Mouse (Mus musculus) embryonic facial prominence, embryonic 12.5 days (tissue): ENCODE results near the gene Olfr432. TPM values are rescaled to one million over a fixed set of nuclear protein-coding genes. Genes with fewer than 3 reads are reported as not detected.

Experiments used
- ATAC-seq: fragments of 200-750 bp; cut with Nextera tagmentation; 2 replicates; pipeline ENCODE4 v1.8.0; 2017; ENCODE audit not compliant: insufficient number of reproducible peaks, insufficient read depth, low FRiP score, low TSS enrichment
- H3K27ac ChIP-seq: fragments of 300-500 bp; sonication (generic); 2 replicates; pipeline ENCODE4 v1.5.1; 2016; ENCODE audit warnings: mild to moderate bottlenecking
- H3K27me3 ChIP-seq: fragments of 300-500 bp; sonication (generic); 2 replicates; pipeline ENCODE4 v1.6.1; 2016; ENCODE audit warnings: mild to moderate bottlenecking, moderate library complexity
- H3K36me3 ChIP-seq: fragments of 300-500 bp; sonication (generic); 2 replicates; pipeline ENCODE4 v1.6.1; 2016; ENCODE audit warnings: mild to moderate bottlenecking
- H3K4me1 ChIP-seq: fragments of 300-500 bp; sonication (generic); 2 replicates; pipeline ENCODE4 v1.6.1; 2016
- H3K4me2 ChIP-seq: fragments of 300-500 bp; sonication (generic); replicated peaks from 2 replicates; pipeline ENCODE4 v1.6.1; 2016; ENCODE audit warnings: mild to moderate bottlenecking, moderate library complexity
- H3K4me3 ChIP-seq: fragments of 300-500 bp; sonication (generic); 2 replicates; pipeline ENCODE4 v1.5.1; 2016; ENCODE audit warnings: mild to moderate bottlenecking
- H3K9ac ChIP-seq: fragments of 300-500 bp; sonication (generic); 2 replicates; pipeline ENCODE4 v1.6.1; 2016; ENCODE audit warnings: mild to moderate bottlenecking, moderate library complexity
- H3K9me3 ChIP-seq: fragments of 300-500 bp; sonication (generic); 2 replicates; pipeline ENCODE4 v1.6.1; 2016; ENCODE audit warnings: mild to moderate bottlenecking, moderate library complexity
- WGBS: fragments of 180-500 bp; shearing (Covaris S2); methylation state at CpG from one replicate; pipeline ENCODE4 v1.1.7; 2016; 5-methylcytosine and 5-hydroxymethylcytosine counted together
- polyA plus RNA-seq: library from polyadenylated mRNA; unstranded; fragments of >200 nt; fragmentation: Nextera tagmentation; extraction: Ambion mirVana; gene quantifications from 2 replicates; pipeline ENCODE4 v1.2.1, GENCODE M21; 2016

The Olfr432 gene
- polyA plus RNA-seq, 1 experiment from 2014 or later: not detected

DNA sequence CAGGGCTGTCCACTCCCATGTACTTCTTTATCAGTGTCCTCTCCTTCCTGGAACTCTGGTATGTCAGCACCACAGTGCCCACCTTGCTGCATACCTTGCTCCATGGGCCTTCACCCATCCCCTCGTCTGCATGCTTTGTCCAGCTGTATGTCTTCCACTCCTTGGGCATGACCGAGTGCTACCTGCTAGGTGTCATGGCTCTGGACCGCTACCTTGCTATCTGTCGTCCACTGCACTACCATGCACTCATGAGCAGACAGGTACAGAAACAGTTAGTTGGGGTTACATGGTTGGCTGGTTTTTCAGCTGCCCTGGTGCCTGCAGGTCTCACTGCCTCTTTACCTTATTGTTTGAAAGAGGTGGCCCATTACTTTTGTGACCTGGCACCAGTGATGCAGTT lies 1.5 kb downstream of the Olfr432 start:
- H3K4me2 ChIP-seq: no peak overlapping the region
- H3K4me3 ChIP-seq: no peak overlapping the region
- H3K27me3 ChIP-seq: no peaks in the 10 kb centered on the region
- no peaks in the 10 kb centered on the region for H3K4me1 ChIP-seq
- H3K27ac ChIP-seq: no peak overlapping the region
- WGBS: 91% methylated on average over 4 of the region's 4 CpGs
- H3K9ac ChIP-seq: no peak overlapping the region
- H3K36me3 ChIP-seq: no peaks in the 10 kb centered on the region
- ATAC-seq: no peak
- H3K9me3 ChIP-seq: no peaks in the 10 kb centered on the region

DNA sequence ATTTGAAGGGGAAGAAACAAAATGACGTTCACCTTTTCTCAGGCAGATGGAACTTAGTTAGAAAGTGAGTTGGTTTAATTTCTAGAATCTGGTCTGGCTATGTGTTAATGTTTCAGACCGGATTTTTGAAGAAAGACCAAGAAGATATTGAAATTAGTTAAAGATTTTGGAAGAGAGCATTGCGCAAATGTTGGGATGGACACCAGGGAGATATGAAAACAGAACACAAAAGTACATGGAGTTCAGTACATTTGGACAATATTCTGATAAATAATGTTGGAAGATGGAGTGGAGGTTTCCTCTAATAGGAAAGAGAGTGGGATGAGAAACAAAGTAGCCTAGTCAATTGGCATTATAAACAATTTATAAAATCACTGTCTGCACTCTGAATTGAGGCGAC lies 2.5 kb downstream of the Olfr432 start:
- ATAC-seq: no peak
- 78% methylated on average over 4 of the region's 4 CpGs for WGBS
- H3K27me3 ChIP-seq: no peaks in the 10 kb centered on the region
- H3K4me3 ChIP-seq: no peak overlapping the region
- H3K9ac ChIP-seq: no peak overlapping the region
- no peak overlapping the region for H3K4me2 ChIP-seq
- no peaks in the 10 kb centered on the region for H3K9me3 ChIP-seq
- no peak overlapping the region for H3K27ac ChIP-seq
- H3K36me3 ChIP-seq: no peaks in the 10 kb centered on the region
- no peaks in the 10 kb centered on the region for H3K4me1 ChIP-seq

DNA sequence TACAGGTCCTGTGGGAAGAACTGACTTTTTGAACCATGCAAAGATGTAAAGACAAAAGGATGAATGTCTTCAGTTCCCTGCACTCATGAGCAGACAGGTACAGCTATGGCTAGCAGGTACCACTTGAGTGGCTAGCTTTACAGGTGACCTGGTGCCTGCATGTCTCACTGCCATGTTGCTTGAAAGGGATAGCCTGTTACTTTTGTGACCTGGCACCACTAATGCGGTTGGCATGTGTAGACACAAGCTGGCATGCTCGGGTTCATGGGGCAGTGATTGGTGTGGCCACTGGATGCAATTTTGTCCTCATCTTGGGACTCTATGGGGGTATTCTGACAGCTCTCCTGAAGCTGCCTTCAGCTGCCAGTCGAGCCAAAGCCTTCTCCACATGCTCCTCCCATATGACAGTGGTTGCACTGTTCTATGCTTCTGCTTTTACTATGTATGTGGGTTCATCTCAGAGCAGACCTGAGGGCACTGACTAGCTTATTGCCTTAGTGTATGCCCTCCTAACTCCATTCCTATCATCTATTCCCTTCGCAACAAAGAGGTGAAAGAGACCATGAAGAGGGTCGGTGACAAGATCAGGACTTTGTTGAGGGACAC lies 3.0 kb downstream of the Olfr432 start:
- 79% methylated on average over 5 of the region's 5 CpGs for WGBS
- ATAC-seq: no peak
- H3K4me2 ChIP-seq: no peak overlapping the region
- no peaks in the 10 kb centered on the region for H3K36me3 ChIP-seq
- no peaks in the 10 kb centered on the region for H3K4me1 ChIP-seq
- no peak overlapping the region for H3K9ac ChIP-seq
- H3K27ac ChIP-seq: no peak overlapping the region
- no peaks in the 10 kb centered on the region for H3K27me3 ChIP-seq
- no peak overlapping the region for H3K4me3 ChIP-seq
- no peaks in the 10 kb centered on the region for H3K9me3 ChIP-seq

DNA sequence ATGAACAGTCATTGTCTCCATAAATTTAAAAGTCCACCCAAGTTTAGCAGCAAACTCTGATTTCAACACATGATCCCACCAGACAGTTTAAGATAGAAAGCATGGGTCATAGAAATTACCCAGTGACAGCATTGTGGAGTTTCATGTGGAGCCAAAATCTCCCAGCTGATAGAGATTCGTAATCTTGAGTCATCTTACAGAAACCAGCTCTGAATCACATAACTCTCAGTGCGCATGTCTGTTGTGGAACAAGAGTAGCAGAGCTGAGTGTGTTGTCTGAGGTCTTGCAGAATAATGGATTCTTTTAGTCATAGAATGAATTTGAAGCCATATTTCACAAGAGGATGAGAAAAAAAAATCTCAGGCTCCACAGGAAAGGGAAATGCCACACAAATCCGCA lies 4.0 kb downstream of the Olfr432 start:
- ATAC-seq: no peak
- no peaks in the 10 kb centered on the region for H3K4me1 ChIP-seq
- 81% methylated on average over 3 of the region's 3 CpGs for WGBS

DNA sequence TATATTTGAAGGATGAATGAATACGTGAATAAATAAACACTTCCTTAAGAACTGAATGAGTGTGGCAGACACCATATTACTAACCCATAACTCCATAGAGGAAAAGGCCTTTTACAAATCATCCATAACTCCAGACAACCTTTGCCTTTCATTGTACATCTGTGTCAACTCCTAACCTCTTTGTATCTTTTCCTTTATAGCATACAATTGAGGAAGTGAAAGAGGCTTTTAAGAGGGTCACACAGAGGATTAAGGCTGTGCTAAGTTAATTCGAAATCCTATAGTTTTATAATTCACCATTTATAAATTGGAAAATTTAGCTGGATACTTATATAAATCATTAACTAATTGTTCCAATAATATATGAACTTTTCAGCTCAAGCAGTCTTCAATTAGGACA lies 6.2 kb downstream of the Olfr432 start:
- no peak overlapping the region for H3K4me3 ChIP-seq
- ATAC-seq: no peak
- no peaks in the 10 kb centered on the region for H3K9me3 ChIP-seq
- no peaks in the 10 kb centered on the region for H3K27me3 ChIP-seq
- H3K4me2 ChIP-seq: no peak overlapping the region
- no peaks in the 10 kb centered on the region for H3K4me1 ChIP-seq
- no peak overlapping the region for H3K27ac ChIP-seq
- H3K36me3 ChIP-seq: no peaks in the 10 kb centered on the region
- WGBS: 75% methylated on average over 2 of the region's 2 CpGs
- no peak overlapping the region for H3K9ac ChIP-seq

More for the DNA sequence above, 4.0 kb downstream of the Olfr432 start:
- H3K36me3 ChIP-seq: no peaks in the 10 kb centered on the region
- H3K27ac ChIP-seq: no peak overlapping the region
- H3K9ac ChIP-seq: no peak overlapping the region
- no peak overlapping the region for H3K4me3 ChIP-seq
- H3K9me3 ChIP-seq: no peaks in the 10 kb centered on the region
- no peak overlapping the region for H3K4me2 ChIP-seq
- H3K27me3 ChIP-seq: no peaks in the 10 kb centered on the region

DNA sequence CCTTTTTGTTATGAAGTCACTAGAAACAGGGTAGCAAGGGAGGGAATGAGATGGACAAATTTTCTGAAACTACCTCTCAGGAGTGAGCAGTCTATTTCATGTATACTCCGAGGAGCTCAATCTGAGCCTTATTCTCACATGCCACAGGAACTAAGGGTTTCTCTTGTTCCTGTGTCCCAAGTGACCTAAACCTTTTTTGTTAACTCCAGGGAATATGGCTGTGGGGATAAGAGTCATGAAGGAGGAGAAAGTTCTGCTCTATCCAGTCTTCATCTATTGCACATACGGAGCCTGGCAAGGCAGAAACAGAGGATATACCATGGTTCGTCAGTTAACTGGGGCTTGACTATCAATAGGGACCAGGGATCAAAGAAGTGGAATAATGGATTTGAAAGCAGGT lies 17.3 kb downstream of the Olfr432 start, which contains the start of gene Olfr430:
TSS of gene Olfr430 (plus strand) at position 301 of the 400 bp plus-strand sequence.
- Histone ChIP-seq H3K4me3 (no peak within 1 kb of the TSS), H3K9ac (no peak within 1 kb of the TSS), H3K27me3 (no peaks in the 10 kb centered on the region), H3K9me3 (no peaks in the 10 kb centered on the region), H3K27ac (no peak within 1 kb of the TSS), H3K4me1 (no peaks in the 10 kb centered on the region), H3K4me2 (no peak within 1 kb of the TSS), H3K36me3 (no peaks in the 10 kb centered on the region)
- ATAC-seq: no peak
- 82% methylated on average over 3 of the region's 3 CpGs for WGBS

DNA sequence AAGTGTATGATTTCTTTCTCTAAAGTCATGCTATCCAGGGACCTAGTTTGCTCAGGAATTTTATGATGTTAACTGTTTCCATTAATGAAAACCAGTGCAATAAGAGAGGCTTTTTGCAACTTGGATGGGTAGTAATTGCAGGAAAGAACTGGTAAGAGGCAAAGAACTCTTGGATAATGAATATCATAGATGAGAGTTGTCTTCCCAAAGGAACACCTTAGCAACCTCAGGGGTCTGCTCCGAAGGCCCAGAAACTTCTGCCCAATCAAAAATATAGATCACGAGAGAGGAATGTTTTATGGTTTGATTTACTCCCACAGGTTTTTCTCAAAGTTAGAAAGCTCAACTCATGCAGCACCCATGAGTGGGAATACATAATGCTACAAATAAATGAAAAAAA lies 35.0 kb downstream of the Olfr432 start, which contains the start of gene Olfr429:
TSS of gene Olfr429 (plus strand) at position 301 of the 400 bp plus-strand sequence.
- H3K27ac ChIP-seq: no peak within 1 kb of the TSS
- no peak within 1 kb of the TSS for H3K4me3 ChIP-seq
- H3K36me3 ChIP-seq: no peaks in the 10 kb centered on the region
- H3K9ac ChIP-seq: no peak within 1 kb of the TSS
- no peak for ATAC-seq
- H3K4me1 ChIP-seq: no peaks in the 10 kb centered on the region
- H3K9me3 ChIP-seq: no peaks in the 10 kb centered on the region
- H3K4me2 ChIP-seq: no peak within 1 kb of the TSS
- 88% methylated on average over 2 of the region's 2 CpGs for WGBS
- H3K27me3 ChIP-seq: no peaks in the 10 kb centered on the region

DNA sequence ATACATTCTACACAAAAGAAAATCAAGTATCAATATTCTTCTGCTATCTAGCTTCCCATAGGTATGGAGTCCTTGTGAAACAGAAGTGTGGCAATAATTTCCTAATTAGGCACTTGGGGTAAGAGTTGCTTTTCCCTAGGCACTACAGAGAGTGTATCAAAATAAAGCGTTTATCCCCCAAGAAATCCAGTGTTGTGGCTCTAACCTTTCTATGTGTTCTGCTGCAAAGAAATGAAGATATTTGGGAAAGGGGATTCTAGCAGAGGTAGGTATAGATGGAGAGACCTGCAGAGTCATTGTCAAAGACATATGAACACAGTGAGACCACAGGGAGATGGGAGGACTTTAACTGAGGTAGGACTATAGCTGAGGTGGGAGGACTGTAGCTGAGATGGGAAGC lies 47.6 kb downstream of the Olfr432 start, which contains the start of gene Olfr427:
TSS of gene Olfr427 (plus strand) at position 301 of the 400 bp plus-strand sequence.
- ATAC-seq: no peak
- H3K36me3 ChIP-seq: no peaks in the 10 kb centered on the region
- H3K9me3 ChIP-seq: no peaks in the 10 kb centered on the region
- H3K27ac ChIP-seq: no peak within 1 kb of the TSS
- H3K4me2 ChIP-seq: no peak within 1 kb of the TSS
- no peak within 1 kb of the TSS for H3K9ac ChIP-seq
- no peak within 1 kb of the TSS for H3K4me3 ChIP-seq
- H3K4me1 ChIP-seq: no peaks in the 10 kb centered on the region
- H3K27me3 ChIP-seq: no peaks in the 10 kb centered on the region
- WGBS: 85% methylated on average over 1 of the region's 1 CpGs

DNA sequence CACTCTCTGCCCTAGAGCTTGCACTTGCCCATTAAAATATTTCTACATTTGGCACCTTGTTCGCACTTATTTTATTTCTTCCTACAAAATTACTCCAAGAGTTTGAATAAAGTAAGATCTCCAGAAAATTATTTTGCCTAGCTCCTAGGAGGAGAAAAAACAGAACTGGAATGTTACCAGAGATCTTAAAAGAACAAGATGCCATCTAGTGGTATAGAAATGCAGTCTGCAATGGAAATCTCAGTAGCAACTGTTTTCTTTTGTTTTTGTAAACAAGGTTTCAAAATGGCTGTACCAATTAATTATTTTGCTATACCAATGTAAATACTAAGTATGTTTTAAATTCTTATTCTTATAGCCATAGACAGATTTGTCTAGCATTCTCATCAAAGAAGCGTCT lies 54.7 kb downstream of the Olfr432 start:
- 69% methylated on average over 2 of the region's 2 CpGs for WGBS
- Histone ChIP-seq H3K4me2 (no peak overlapping the region), H3K9me3 (no peaks in the 10 kb centered on the region), H3K27me3 (no peaks in the 10 kb centered on the region), H3K27ac (no peak overlapping the region), H3K9ac (no peak overlapping the region), H3K4me3 (no peak overlapping the region), H3K36me3 (no peaks in the 10 kb centered on the region), H3K4me1 (no peaks in the 10 kb centered on the region)
- no peak for ATAC-seq

Other genes starting within 250 kb of the Olfr432 start
- gene Ifi211, start 136.2 kb upstream of the Olfr432 start, polyA plus RNA-seq: 0.45 and 0.52 TPM in 2 replicates
- 0.67 and 0.74 TPM in 2 replicates for gene Mndal, start 106.7 kb upstream of the Olfr432 start, polyA plus RNA-seq
- gene Ifi203, start 106.5 kb upstream of the Olfr432 start, polyA plus RNA-seq: 0.20 and 0.40 TPM in 2 replicates
- 0.09 and 0.43 TPM in 2 replicates for gene Ifi202b, start 66.5 kb upstream of the Olfr432 start, polyA plus RNA-seq
- not detected in 2 replicates for gene Ifi205, start 17.4 kb upstream of the Olfr432 start, polyA plus RNA-seq
- gene Olfr433, start 8.5 kb upstream of the Olfr432 start, polyA plus RNA-seq: 0.06 and 0.09 TPM in 2 replicates
- gene Olfr430, start 17.4 kb downstream of the Olfr432 start, polyA plus RNA-seq: 0.09 TPM in 1 of 2 replicates, not detected in the other
- not detected in 2 replicates for gene Olfr429, start 35.1 kb downstream of the Olfr432 start, polyA plus RNA-seq
- gene Olfr427, start 47.7 kb downstream of the Olfr432 start, polyA plus RNA-seq: not detected in 2 replicates
- 0.22 and 0.79 TPM in 2 replicates for gene Olfr231, start 72.0 kb downstream of the Olfr432 start, polyA plus RNA-seq
- gene Olfr424, start 82.3 kb downstream of the Olfr432 start, polyA plus RNA-seq: not detected in 2 replicates
- gene Olfr420, start 106.4 kb downstream of the Olfr432 start, polyA plus RNA-seq: 0.08 TPM in 1 of 2 replicates, not detected in the other
- 0.93 and 1.3 TPM in 2 replicates for gene Spta1, start 123.6 kb downstream of the Olfr432 start, polyA plus RNA-seq
- not detected in 2 replicates for gene Olfr419, start 202.9 kb downstream of the Olfr432 start, polyA plus RNA-seq